Mouse (Mus musculus): Measurements from ENCODE around the gene Rcsd1. TPM values are rescaled to one million over a fixed set of nuclear protein-coding genes. Genes with fewer than 3 reads are reported as not detected.

Rcsd1 gene
- total RNA-seq, 2 experiments from 2014 or later: 11.1 to 19.4 TPM

- no peak for ATAC-seq (replicated peaks; ENCODE audit: low FRiP score, low TSS enrichment, poor library complexity, severe bottlenecking)
Observed at GRCm38 (mm10) chr1:165668904-165669303, 40.7 kb downstream of the Rcsd1 start.

GRCm38 (mm10) chr1:165667380-165667779 is 42.2 kb downstream of the Rcsd1 start:
- no peak for ATAC-seq (replicated peaks; ENCODE audit: low FRiP score, low TSS enrichment, poor library complexity, severe bottlenecking)

- ATAC-seq (replicated peaks; ENCODE audit: low FRiP score, low TSS enrichment, poor library complexity, severe bottlenecking): no peak
Observed at GRCm38 (mm10) chr1:165666944-165667343, 42.6 kb downstream of the Rcsd1 start.

- no peak for ATAC-seq (replicated peaks; ENCODE audit: low FRiP score, low TSS enrichment, poor library complexity, severe bottlenecking)
Observed at GRCm38 (mm10) chr1:165665758-165666157, 43.8 kb downstream of the Rcsd1 start.

GRCm38 (mm10) chr1:165663277-165663676 is 46.3 kb downstream of the Rcsd1 start:
- no peak for ATAC-seq (replicated peaks; ENCODE audit: low FRiP score, low TSS enrichment, poor library complexity, severe bottlenecking)

- no peak for ATAC-seq (replicated peaks; ENCODE audit: low FRiP score, low TSS enrichment, poor library complexity, severe bottlenecking)
Observed at GRCm38 (mm10) chr1:165662426-165663192, 46.9 kb downstream of the Rcsd1 start.

- no peak for ATAC-seq (replicated peaks; ENCODE audit: low FRiP score, low TSS enrichment, poor library complexity, severe bottlenecking)
Observed at GRCm38 (mm10) chr1:165661725-165662124, 47.8 kb downstream of the Rcsd1 start.

- ATAC-seq (replicated peaks; ENCODE audit: low FRiP score, low TSS enrichment, poor library complexity, severe bottlenecking): no peak; the same call in 1 of the 2 replicates
Observed at GRCm38 (mm10) chr1:165661191-165661590, 48.4 kb downstream of the Rcsd1 start.

- peak; percentile 68 for ATAC-seq (replicated peaks; ENCODE audit: low FRiP score, low TSS enrichment, poor library complexity, severe bottlenecking)
Observed at GRCm38 (mm10) chr1:165660774-165661173, 48.8 kb downstream of the Rcsd1 start.

- peak; percentile 74 for ATAC-seq (replicated peaks; ENCODE audit: low FRiP score, low TSS enrichment, poor library complexity, severe bottlenecking)
Observed at GRCm38 (mm10) chr1:165658602-165659001, 51.0 kb downstream of the Rcsd1 start.

GRCm38 (mm10) chr1:165655482-165655881 is 54.1 kb downstream of the Rcsd1 start:
- no peak for ATAC-seq (replicated peaks; ENCODE audit: low FRiP score, low TSS enrichment, poor library complexity, severe bottlenecking)

- peak; percentile 75 for ATAC-seq (replicated peaks; ENCODE audit: low FRiP score, low TSS enrichment, poor library complexity, severe bottlenecking)
Observed at GRCm38 (mm10) chr1:165655022-165655421, 54.5 kb downstream of the Rcsd1 start.

GRCm38 (mm10) chr1:165653126-165653885 is 56.3 kb downstream of the Rcsd1 start:
- no peak for ATAC-seq (replicated peaks; ENCODE audit: low FRiP score, low TSS enrichment, poor library complexity, severe bottlenecking)

- no peak for ATAC-seq (replicated peaks; ENCODE audit: low FRiP score, low TSS enrichment, poor library complexity, severe bottlenecking)
Observed at GRCm38 (mm10) chr1:165652507-165652906, 57.0 kb downstream of the Rcsd1 start.

- no peak; the same call in 1 of the 2 replicates for ATAC-seq (replicated peaks; ENCODE audit: low FRiP score, low TSS enrichment, poor library complexity, severe bottlenecking)
Observed at GRCm38 (mm10) chr1:165651158-165651557, 58.4 kb downstream of the Rcsd1 start.

GRCm38 (mm10) chr1:165645102-165645501 is 64.5 kb downstream of the Rcsd1 start:
- ATAC-seq (replicated peaks; ENCODE audit: low FRiP score, low TSS enrichment, poor library complexity, severe bottlenecking): no peak

- ATAC-seq (replicated peaks; ENCODE audit: low FRiP score, low TSS enrichment, poor library complexity, severe bottlenecking): no peak
Observed at GRCm38 (mm10) chr1:165643735-165644134, 65.8 kb downstream of the Rcsd1 start.

GRCm38 (mm10) chr1:165642780-165643311 is 66.7 kb downstream of the Rcsd1 start:
- no peak for ATAC-seq (replicated peaks; ENCODE audit: low FRiP score, low TSS enrichment, poor library complexity, severe bottlenecking)

GRCm38 (mm10) chr1:165641786-165642771 is 67.5 kb downstream of the Rcsd1 start:
- ATAC-seq (replicated peaks; ENCODE audit: low FRiP score, low TSS enrichment, poor library complexity, severe bottlenecking): peak; percentile 78

Data from megakaryocyte-erythroid progenitor cell, adult 5-6 weeks (primary cell).